Mouse (Mus musculus) heart, postnatal 10 days (tissue): ENCODE results near the gene Ephb1. TPM values are rescaled to one million over a fixed set of nuclear protein-coding genes. Genes with fewer than 3 reads are reported as not detected.

Source experiments
- microRNA-seq, 2 experiments: library from miRNA; unstranded; fragments of <30 nt; microRNA quantifications; one replicate each; pipeline ENCODE4 v1.2.0; 2022
- total RNA-seq, 2 experiments: library from RNA; stranded (reverse); gene quantifications; 2 replicates each; pipeline ENCODE4 v1.2.3; 2021

Gene Ephb1
- total RNA-seq, 2 experiments from 2014 or later, result 9.1 to 10.5 TPM

Small RNAs within 50 kb of the gene (microRNA-seq; reads per million reads assigned to microRNA genes)
- 0 reads per million in 2 experiments for gene Mir7243

Other genes starting within 250 kb of the Ephb1 start
- gene Ky, start 151.1 kb upstream of the Ephb1 start, total RNA-seq, result 10 to 100 TPM; 17.9 to 28.8 TPM